Mouse (Mus musculus): Measurements from ENCODE around the gene Npl.

DNA sequence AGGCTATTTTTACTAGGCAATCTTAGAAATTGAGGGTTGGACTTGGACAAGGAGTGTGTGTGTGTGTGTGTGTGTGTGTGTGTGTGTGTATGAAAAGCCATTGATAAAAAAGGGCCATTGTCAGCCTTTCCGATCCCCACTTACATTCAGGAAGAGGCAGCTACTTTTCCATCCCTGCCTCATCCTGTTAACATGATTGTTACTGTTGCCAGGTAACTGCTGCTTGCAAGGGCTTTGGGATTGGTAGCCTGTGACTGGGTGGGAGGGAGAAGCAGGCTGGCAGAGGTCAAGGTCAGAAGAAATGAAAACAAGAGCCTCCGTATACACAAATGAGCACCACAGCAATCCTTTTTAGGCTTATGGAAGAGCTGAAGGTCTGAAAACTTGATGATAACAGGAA lies 48.9 kb upstream of the Npl start:
- no peak for TF ChIP-seq CTCF (IDR thresholded peaks at IDR 0.05; ENCODE audit: control insufficient read depth, insufficient read depth, low read length)
- no peak for TF ChIP-seq POLR2A (IDR thresholded peaks at IDR 0.05; ENCODE audit: borderline replicate concordance, control insufficient read depth, low read depth, low read length)
